Mouse (Mus musculus): Measurements from ENCODE around the gene Tnfrsf13b.
"Not testable (repeated sequence)": the region's sequence is repeated elsewhere in the genome, so short reads cannot be mapped to it uniquely, and the experiment has no call there.

Gene Tnfrsf13b

GRCm38 (mm10) chr11:61181624-61182023 is 55.1 kb downstream of the Tnfrsf13b start:
- Histone ChIP-seq H3K4me1 (replicated peaks; ENCODE audit: low read depth, low read length) (peaks cover 46% of the 10 kb centered on the region), H3K9me3 (ENCODE audit: low read length) (no peaks in the 10 kb centered on the region; the same call in 1 of the 2 replicates), H3K27me3 (ENCODE audit: insufficient read depth, low read length) (no peaks in the 10 kb centered on the region), H3K36me3 (ENCODE audit: insufficient read depth, low read length) (no peaks in the 10 kb centered on the region), H3K4me3 (replicated peaks; ENCODE audit: low read length) (no peak overlapping the region)
- no peak for TF ChIP-seq CTCF (conservative IDR thresholded peaks at IDR 0.05; ENCODE audit: low read length)
- TF ChIP-seq NANOG (IDR thresholded peaks at IDR 0.05; ENCODE audit: borderline replicate concordance, low read length), result peak; percentile 75
- TF ChIP-seq POU5F1 (IDR thresholded peaks at IDR 0.05; ENCODE audit: borderline replicate concordance, low read length), result 0 out of 2 replicates have a peak, but pooled peaks have one; percentile 41

DNA sequence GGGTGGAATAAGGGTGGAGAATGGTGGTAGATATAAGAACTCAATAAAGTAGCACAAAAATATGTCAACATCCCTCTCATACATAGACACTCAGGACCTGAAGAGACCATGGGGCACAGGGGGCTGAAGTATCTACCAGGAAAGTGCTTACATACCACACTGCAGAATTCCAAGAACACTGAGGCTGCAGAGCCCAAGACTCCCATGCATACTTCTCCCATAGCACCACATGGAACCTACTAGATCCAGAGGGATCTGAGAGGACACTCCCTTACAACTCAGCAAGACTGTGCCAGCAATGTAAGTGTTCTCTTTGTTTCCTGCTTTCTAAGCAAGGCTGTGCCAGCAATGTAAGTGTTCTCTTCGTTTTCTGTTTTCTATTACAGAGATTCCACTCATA is 57.3 kb downstream of the Tnfrsf13b start:
- H3K27me3 ChIP-seq (ENCODE audit: insufficient read depth, low read length), result no peaks in the 10 kb centered on the region
- no peaks in the 10 kb centered on the region for H3K36me3 ChIP-seq (ENCODE audit: insufficient read depth, low read length)
- TF ChIP-seq NANOG (IDR thresholded peaks at IDR 0.05; ENCODE audit: borderline replicate concordance, low read length), result no peak
- TF ChIP-seq CTCF (conservative IDR thresholded peaks at IDR 0.05; ENCODE audit: low read length), result no peak
- no peak for TF ChIP-seq POU5F1 (IDR thresholded peaks at IDR 0.05; ENCODE audit: borderline replicate concordance, low read length)
- no peaks in the 10 kb centered on the region; the same call in 1 of the 2 replicates for H3K9me3 ChIP-seq (ENCODE audit: low read length)
- peaks cover 37% of the 10 kb centered on the region for H3K4me1 ChIP-seq (replicated peaks; ENCODE audit: low read depth, low read length)
- no peak overlapping the region for H3K4me3 ChIP-seq (replicated peaks; ENCODE audit: low read length)

DNA sequence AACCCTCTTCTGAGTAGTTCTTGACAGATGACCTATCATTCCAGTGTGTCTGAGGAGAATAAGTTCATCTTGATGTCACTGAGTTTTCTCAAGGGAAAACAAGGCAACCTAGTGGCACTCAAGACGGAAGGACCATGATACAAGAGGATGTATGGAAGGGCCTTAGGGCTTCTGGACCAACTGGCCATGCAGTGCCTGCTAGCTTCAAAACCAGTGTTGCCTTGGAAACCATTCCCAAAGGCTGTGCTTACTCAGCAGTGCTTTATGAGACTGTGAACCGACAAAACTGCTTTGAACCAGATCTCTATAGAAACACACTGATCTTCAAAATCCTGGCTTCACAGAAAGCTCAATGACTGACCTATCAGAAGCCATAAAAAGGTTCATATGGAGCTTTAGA is 64.2 kb downstream of the Tnfrsf13b start:
- H3K27me3 ChIP-seq (ENCODE audit: insufficient read depth, low read length), result peaks cover 20% of the 10 kb centered on the region
- TF ChIP-seq CTCF (conservative IDR thresholded peaks at IDR 0.05; ENCODE audit: low read length) (no peak), POU5F1 (IDR thresholded peaks at IDR 0.05; ENCODE audit: borderline replicate concordance, low read length) (no peak), NANOG (IDR thresholded peaks at IDR 0.05; ENCODE audit: borderline replicate concordance, low read length) (no peak)

DNA sequence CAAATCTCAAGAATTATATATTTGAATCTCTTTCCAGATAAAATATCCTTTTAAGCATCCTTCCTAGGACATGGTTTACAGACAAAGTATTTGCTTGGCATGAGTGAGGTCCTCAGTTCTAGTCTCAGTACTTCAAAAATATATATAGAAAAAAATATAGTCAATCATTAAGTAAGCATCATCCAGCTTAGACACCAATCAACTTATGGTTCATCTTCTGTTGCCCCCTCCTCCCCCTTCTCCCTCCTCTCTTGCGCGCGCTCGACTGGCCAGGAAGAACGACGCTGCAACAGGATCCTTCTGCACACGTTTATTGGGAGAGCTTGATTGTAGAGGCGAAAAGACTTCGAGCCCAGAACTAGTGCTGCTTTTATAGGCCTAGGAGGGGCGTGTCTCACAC is 65.6 kb downstream of the Tnfrsf13b start:
- Histone ChIP-seq H3K4me1 (replicated peaks; ENCODE audit: low read depth, low read length) (peaks cover 11% of the 10 kb centered on the region), H3K27me3 (ENCODE audit: insufficient read depth, low read length) (peaks cover 20% of the 10 kb centered on the region)
- not testable (repeated sequence) for H3K4me3 ChIP-seq (replicated peaks; ENCODE audit: low read length); H3K36me3 ChIP-seq (ENCODE audit: insufficient read depth, low read length); H3K9me3 ChIP-seq (ENCODE audit: low read length)

More for the DNA sequence above, 64.2 kb downstream of the Tnfrsf13b start:
- H3K9me3 ChIP-seq (ENCODE audit: low read length), result no peaks in the 10 kb centered on the region
- peaks cover 11% of the 10 kb centered on the region for H3K4me1 ChIP-seq (replicated peaks; ENCODE audit: low read depth, low read length)
- H3K36me3 ChIP-seq (ENCODE audit: insufficient read depth, low read length), result no peaks in the 10 kb centered on the region
- H3K4me3 ChIP-seq (replicated peaks; ENCODE audit: low read length), result no peak overlapping the region

DNA sequence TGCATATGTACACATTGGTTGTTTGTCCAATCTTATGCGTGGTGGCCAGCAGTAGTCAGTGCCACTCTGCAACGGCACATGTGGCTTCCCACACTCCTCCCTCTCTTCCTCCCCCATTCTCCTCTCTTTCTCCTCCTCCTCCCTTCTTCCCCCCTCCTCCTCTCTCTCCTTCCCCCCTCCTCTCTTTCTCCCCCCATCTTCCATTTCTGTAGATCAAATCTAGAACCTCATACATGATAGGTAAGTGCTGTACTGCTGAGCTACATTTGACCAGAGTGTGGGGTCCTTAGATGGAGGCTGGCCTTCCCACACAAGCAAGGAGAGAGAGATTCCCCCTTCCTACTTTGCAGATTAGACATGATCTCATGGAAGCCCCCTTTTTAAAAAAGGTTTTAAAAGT is 66.2 kb downstream of the Tnfrsf13b start:
- Histone ChIP-seq H3K4me1 (replicated peaks; ENCODE audit: low read depth, low read length) (peaks cover 11% of the 10 kb centered on the region), H3K36me3 (ENCODE audit: insufficient read depth, low read length) (no peaks in the 10 kb centered on the region), H3K4me3 (replicated peaks; ENCODE audit: low read length) (no peak overlapping the region), H3K9me3 (ENCODE audit: low read length) (no peaks in the 10 kb centered on the region), H3K27me3 (ENCODE audit: insufficient read depth, low read length) (peaks cover 20% of the 10 kb centered on the region)
- no peak for TF ChIP-seq POU5F1 (IDR thresholded peaks at IDR 0.05; ENCODE audit: borderline replicate concordance, low read length)
- TF ChIP-seq CTCF (conservative IDR thresholded peaks at IDR 0.05; ENCODE audit: low read length), result no peak
- no peak for TF ChIP-seq NANOG (IDR thresholded peaks at IDR 0.05; ENCODE audit: borderline replicate concordance, low read length)

DNA sequence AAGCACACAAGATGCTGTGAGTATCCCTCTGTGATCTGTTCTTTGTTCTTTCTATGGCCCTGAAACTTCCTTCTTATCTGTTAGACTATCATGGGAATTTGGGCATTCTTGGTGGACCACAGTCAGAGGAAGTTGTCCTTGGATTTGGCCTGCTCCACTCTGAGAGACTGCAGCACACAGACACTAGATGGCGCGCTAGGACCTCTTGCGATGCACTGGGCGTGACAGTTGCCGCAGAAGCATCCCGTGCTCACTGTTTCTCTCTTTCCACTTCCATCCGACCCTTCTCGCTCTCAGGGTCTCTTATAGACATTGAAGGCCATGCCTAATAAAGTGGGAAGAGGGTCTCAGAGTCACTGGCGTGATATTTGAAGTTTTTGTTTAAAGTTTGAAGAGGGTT is 66.8 kb downstream of the Tnfrsf13b start:
- Histone ChIP-seq H3K9me3 (ENCODE audit: low read length) (no peaks in the 10 kb centered on the region), H3K27me3 (ENCODE audit: insufficient read depth, low read length) (peaks cover 20% of the 10 kb centered on the region), H3K36me3 (ENCODE audit: insufficient read depth, low read length) (no peaks in the 10 kb centered on the region), H3K4me3 (replicated peaks; ENCODE audit: low read length) (no peak overlapping the region), H3K4me1 (replicated peaks; ENCODE audit: low read depth, low read length) (peaks cover 11% of the 10 kb centered on the region)
- TF ChIP-seq POU5F1 (IDR thresholded peaks at IDR 0.05; ENCODE audit: borderline replicate concordance, low read length) (no peak), CTCF (conservative IDR thresholded peaks at IDR 0.05; ENCODE audit: low read length) (peak; percentile 93)

DNA sequence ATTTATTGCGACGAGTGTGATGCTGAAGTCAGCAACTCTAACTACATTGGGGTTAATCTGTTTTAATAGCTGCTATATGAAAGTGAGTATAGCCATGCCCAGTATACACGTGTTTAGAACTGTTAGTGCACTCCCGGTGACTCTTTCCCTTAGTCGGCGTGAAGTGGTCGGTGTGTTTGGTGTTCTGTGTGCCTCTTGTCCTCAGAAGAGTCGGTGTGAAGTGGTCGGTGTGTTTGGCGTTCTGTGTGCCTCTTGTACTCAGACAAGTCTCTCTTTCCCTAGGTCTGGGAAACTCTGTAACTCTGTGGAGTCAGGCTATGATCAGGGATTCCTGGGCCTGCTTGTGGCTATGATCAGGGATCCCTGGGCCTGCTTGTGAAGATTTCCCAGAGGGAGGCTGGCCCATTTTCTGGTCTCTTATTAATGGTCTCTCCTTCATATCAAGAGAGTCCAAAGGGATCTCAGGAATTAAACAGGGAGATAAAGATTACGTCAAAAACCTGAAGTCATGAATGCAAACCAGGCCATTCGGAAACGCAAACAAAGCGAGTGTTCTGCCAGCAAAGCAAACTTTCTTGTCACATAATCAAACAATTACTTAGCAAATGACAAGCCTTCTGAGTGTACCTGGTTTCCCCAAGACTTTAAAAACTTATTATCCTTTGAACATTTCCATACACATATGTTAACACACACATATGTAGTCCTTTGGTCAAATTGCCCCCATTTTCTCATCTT is 70.2 kb downstream of the Tnfrsf13b start:
- H3K9me3 ChIP-seq (ENCODE audit: low read length), result no peaks in the 10 kb centered on the region
- H3K4me3 ChIP-seq (replicated peaks; ENCODE audit: low read length), result no peak overlapping the region
- H3K27me3 ChIP-seq (ENCODE audit: insufficient read depth, low read length), result peaks cover 20% of the 10 kb centered on the region
- TF ChIP-seq POU5F1 (IDR thresholded peaks at IDR 0.05; ENCODE audit: borderline replicate concordance, low read length) (no peak), CTCF (conservative IDR thresholded peaks at IDR 0.05; ENCODE audit: low read length) (no peak), NANOG (IDR thresholded peaks at IDR 0.05; ENCODE audit: borderline replicate concordance, low read length) (no peak)
- H3K4me1 ChIP-seq (replicated peaks; ENCODE audit: low read depth, low read length), result peaks cover 8% of the 10 kb centered on the region; the same call in 1 of the 2 replicates
- H3K36me3 ChIP-seq (ENCODE audit: insufficient read depth, low read length), result no peaks in the 10 kb centered on the region

DNA sequence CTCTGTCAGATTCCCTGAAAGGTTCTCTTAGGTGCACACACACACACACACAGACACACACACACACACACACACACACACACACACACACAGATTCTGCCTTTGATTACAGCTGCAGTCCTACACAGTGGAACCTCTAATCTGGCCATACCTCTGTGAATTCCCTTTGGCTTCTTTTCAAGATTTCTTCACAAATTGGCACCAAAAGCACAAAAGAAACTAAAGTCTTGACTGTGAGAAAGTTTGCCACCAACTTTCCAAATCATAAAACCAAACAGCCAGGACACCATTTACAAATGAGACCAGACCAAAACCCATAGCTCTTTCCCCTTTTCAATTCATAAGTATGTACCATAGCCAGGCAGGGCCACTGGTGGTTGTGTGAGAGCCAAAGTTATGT is 71.4 kb downstream of the Tnfrsf13b start:
- no peaks in the 10 kb centered on the region for H3K9me3 ChIP-seq (ENCODE audit: low read length)
- no peaks in the 10 kb centered on the region for H3K36me3 ChIP-seq (ENCODE audit: insufficient read depth, low read length)
- peaks cover 20% of the 10 kb centered on the region for H3K27me3 ChIP-seq (ENCODE audit: insufficient read depth, low read length)
- no peak overlapping the region for H3K4me3 ChIP-seq (replicated peaks; ENCODE audit: low read length)
- TF ChIP-seq POU5F1 (IDR thresholded peaks at IDR 0.05; ENCODE audit: borderline replicate concordance, low read length), result no peak
- no peak for TF ChIP-seq CTCF (conservative IDR thresholded peaks at IDR 0.05; ENCODE audit: low read length)
- TF ChIP-seq NANOG (IDR thresholded peaks at IDR 0.05; ENCODE audit: borderline replicate concordance, low read length), result no peak
- H3K4me1 ChIP-seq (replicated peaks; ENCODE audit: low read depth, low read length), result peaks cover 8% of the 10 kb centered on the region; the same call in 1 of the 2 replicates

All from E14TG2a.4 (cell line).